Mouse (Mus musculus): ENCODE data around the gene Slc39a11.

DNA sequence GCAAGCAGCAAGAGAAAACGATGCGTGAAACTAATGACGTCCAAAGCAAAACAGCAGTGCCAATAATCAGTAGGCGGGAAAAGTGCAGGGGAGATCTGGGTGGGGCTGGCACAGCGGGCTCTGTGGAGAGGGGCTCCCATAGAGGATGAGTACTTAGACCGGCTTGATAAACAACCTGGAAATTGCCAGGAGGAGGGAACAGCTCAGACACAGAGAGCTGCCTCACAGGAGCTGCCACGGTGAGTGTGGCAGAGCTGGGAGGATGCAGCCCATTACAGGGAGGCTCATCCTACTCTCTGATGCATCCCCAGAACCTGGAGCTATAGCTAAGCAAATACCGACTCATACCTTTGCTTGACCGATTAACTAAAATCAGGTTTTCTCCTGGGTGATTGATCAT, 224.0 kb downstream of the Slc39a11 start:
- no peak for TF ChIP-seq CTCF (IDR thresholded peaks at IDR 0.05; ENCODE audit: insufficient read depth, low read length)
- no peak for TF ChIP-seq POLR2A (IDR thresholded peaks at IDR 0.05; ENCODE audit: borderline replicate concordance, extremely low read depth, low read depth, low read length)
